Mouse (Mus musculus): ENCODE results near the gene Slc9a9.

The Slc9a9 gene

DNA sequence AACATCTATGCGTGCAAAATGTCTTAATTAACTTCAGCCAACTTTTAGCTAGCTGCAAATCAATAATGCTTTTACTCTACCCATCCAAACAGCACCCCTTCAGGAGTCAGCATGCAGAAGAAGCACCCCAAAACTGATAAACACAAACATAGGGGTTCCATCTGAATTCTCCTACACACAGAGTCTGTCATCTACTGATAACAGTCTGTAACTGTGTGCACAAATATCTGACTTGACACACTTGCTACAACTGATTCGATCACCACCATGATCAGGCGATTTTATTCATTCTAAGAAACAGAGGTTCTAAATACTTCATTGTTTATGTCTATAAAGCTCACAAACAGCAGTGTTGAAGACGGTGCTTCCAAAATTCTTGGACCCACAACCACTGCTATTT, 171.3 kb downstream of the Slc9a9 start:
- no peak for DNase-seq

- DNase-seq, result no peak
Observed at GRCm38 (mm10) chr9:94844176-94844575, 174.5 kb downstream of the Slc9a9 start.

DNA sequence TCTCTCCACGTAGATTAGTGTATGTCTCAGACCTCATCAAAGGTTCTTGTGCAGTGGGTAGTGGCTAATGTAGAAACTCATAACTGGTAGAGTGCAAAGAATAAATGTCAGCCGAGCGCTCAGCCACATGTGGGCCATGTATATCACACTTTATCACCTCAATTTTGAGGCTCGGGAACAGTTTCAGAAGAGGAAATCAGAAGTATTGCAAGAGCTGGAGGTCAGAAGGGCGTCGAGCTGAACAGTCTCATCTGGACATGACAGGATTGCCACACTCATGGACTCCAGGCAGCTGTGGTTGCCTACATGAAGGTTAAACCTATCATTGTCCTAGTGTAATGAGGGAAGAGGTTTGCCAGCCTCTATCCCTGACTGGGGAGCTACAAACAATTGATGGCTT, 177.9 kb downstream of the Slc9a9 start:
- DNase-seq, result no peak

GRCm38 (mm10) chr9:94851550-94851949, 181.8 kb downstream of the Slc9a9 start:
- DNase-seq, result no peak

DNA sequence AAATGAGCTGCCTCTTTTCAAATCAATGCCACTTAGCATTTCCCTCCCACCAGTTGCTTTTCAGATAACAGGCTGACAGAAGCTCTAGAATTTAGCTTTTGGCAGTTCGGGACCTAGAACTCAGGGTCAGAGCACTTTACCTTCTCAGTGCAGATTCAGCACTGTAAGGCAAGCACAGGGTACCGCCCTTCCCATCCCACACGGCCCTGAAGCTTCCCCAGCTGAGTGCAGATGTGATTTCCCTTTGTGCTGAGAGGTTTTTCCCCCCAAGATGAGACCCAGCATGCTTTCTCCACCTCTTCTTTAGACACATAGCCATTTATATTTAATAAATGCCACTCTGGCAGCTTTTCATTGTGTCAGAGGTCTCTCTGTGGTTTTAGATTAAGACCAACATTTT, 186.4 kb downstream of the Slc9a9 start:
- no peak for DNase-seq

DNA sequence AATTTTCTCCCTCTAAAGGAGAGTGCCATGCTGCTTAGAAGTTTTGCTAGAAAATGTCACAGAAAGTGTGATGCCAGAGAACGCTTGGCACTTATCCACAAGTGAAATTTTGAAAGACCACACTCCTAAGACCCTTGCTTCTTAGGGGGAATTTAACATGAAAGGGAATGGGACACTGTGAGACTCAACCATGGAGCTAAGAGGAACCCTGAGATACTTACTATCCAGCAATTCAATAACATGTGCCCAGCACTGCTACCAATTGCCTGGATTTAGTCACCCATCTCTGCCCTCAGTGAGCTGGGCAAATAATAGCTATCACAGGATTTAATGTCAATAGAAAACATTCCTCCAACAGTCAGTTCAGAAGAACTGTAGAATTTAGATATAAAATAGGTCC, 198.8 kb downstream of the Slc9a9 start:
- DNase-seq, result no peak

DNA sequence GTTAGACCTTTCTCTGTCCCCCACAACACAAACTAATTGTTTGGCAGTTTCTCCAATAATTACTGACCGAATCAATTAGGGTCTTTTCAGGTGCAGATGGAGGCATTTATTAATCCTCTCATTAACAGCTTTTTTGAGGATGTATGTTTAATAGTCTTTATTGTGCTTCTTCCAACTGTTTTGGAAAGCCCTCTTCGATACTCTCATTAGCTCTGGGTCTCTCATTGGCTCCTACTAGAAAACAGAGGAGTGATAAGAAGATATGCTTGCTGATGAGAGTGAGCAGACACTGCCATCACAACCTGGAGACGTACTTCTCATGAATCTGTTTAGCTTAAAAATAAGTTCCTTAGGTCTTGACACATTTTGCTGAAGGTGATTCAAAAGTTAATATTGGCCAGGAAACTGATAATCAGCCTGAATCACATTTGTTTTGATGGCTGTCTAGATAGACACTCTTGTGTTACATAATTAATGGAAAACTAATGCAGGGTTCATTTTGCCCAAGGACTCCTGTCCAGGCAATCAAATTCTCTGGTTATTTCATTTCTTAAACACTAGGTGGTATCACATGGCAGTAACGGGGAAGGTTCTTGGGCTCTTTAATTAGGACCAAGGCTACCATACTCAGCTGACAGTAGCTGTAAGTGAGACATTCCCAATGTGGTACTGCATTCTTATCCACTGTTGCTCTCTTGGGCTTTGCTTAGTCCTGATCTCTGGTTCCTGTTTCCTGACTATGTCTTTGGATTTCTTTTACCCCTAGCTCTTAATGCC, 199.5 kb downstream of the Slc9a9 start:
- no peak for DNase-seq

- DNase-seq, result no peak
Observed at GRCm38 (mm10) chr9:94882517-94882916, 212.8 kb downstream of the Slc9a9 start.

DNA sequence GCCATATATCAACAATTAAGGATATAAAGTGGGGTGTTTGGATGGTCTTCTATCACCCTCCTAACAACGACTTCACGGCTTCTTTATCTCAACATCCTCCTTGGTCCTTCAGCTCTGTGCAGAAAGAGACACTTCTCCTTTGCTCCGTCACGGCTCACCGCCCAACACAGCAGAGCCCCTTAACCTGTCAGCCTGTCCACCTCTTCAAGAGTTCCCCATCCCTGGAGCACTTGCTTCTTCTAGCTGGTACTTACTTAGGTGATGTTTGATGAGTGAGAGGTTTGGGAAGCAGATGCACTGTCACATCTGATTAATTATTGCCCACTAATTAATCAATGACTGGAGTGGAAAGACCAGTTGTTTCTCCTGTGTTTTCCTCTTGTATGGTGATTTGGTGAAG, 213.7 kb downstream of the Slc9a9 start:
- DNase-seq, result no peak

GRCm38 (mm10) chr9:94885151-94885550, 215.4 kb downstream of the Slc9a9 start:
- DNase-seq, result no peak

DNA sequence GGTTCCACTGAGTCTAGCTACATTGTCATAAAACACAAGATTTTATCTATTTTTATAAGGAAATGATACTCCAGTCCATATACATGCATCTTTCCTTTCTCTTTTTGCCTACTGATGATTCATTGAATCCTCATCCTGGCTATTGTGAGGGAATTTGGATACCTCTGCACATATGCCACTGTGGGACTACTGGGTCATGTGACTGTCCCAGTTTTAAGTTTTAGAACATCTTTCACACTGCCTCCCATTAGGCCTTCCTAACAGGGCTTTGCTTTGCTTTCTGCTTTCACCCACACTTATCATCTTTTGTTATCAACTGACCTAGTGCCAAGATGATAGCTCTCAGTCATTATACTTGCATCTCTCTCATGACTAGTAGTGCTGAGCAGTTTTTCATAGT, 219.9 kb downstream of the Slc9a9 start:
- DNase-seq, result no peak

DNA sequence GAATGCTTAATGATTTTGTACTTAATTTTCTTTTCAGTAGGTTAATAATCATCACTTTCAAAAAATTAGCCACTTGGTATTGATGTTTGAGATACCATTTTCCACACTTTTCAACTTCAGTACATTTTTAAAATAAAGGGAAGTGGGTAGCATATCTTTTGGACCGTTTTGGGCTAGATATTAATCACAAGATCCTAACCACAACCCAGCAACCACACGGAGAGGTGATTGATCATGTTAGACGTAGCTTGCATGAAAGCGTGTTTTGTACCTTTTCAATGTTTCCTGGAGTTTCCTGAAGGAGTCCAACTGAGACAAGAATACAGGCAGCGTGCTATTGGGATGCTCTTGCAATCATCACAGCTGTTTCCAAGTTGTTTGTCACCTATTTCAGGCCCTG, 226.2 kb downstream of the Slc9a9 start:
- DNase-seq, result no peak

DNA sequence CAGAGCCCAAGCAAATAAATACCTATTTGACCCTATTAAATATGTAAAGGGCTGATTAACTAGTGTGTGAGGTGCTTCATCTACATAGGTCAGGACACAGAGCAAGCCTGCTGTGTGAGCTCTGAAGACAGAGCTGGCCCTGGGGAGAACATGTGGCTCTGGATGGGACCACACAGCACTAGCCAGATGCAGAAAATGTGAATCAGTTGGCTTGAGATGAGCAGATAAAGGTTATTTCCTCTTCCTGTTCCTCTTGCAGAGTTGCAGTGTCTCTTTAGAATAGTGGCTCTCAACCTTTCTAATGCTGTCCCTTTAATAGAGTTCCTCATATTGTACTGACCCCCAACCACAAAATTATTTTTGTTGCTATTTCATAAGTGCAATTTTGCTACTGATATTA, 234.5 kb downstream of the Slc9a9 start:
- no peak for DNase-seq

DNA sequence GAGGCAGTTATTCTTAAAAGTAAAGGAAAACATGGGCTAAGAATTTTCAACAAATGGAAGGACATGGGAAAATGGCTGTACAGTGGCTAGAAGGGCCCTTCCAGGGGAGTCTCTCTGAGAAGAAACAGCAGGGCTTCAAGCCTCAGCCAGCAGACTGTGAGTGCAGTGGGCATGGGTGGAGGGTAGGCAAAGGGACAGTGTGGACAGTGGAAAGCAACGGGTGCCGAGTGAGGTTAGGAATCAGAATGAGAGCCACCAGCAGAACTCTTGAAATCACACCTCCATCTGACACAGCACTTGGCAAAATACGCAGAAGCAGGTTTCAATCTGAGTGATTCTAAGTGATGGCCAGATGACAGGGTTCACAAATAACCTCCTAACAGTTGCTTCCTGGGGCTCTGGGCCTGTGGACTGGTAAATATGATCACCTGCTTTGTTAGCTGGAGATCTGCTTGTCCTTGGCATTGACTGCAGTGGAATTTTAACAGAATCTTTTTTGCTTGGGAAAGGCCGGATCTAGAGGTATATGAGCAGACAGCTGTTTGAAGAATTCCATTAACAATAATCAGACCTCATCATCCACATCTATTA, 237.4 kb downstream of the Slc9a9 start:
- DNase-seq, result no peak

GRCm38 (mm10) chr9:94912071-94912470, 242.4 kb downstream of the Slc9a9 start:
- no peak for DNase-seq

- no peak for DNase-seq
Observed at GRCm38 (mm10) chr9:94922062-94922461, 252.4 kb downstream of the Slc9a9 start.

- DNase-seq, result no peak
Observed at GRCm38 (mm10) chr9:94925845-94926244, 256.1 kb downstream of the Slc9a9 start.

DNA sequence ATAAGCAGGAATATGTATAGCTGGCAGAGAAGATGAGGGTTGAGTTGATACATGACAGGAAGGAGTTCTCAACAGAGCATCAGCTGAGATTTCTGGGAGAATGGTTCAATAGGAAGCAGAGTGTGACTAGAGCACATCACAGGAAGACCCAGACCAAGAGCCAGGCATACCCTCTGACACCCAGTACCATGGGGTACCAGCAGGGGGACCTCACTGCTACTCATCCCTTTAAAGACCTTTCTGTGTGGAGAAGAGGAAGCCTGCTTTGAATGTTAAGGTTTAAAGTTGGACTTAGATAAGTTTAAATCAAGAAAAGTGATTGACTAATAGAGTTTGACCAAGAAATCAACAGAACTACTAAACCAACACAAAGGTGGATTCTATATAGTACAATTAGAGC, 257.4 kb downstream of the Slc9a9 start:
- DNase-seq, result no peak

DNA sequence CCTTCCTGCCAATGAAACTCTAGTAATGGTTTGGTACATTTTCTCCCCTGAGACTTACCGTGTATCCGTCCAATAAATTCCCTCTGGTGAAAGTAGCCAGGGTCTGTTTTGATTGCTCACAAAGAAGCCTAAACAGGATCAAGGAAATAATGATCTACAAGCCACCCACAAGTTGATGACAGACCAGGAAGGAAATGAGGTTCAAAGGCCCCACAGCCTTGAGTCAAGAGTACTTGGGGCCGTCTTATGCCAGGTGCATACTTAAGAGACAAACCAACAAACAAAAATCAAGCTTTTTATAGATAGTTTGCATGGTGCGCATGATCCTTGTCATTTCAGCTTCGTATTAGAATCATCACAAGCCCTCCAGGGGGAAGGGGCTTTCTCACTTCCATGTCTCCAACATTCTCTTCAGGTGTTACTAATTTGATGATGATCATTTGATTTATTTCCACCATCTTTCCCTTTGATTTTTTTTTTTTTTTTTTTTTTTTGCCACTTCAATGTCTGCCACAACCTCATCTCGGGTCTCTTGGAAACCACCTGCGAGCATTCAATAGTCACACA, 275.9 kb downstream of the Slc9a9 start:
- DNase-seq, result no peak

DNA sequence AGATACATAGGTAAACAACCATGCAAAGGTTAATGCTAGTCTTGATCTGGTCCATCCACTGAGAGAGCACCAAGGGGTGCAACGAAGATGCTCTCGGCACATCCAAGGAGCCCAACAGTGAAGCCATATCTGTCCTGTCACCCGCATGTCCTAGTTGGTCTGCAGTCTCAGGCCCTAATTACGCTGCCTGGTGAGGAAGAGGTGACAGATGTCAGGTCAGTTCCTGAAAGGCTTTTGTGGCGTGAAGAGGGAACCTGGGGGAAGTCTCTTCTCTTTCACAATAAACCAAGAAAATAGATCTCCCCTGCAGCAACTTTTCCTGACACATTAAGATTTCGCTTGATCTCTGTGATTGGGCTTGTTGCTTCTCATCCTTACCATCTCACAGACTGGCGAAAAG, 277.5 kb downstream of the Slc9a9 start:
- DNase-seq, result no peak

- DNase-seq, result no peak
Observed at GRCm38 (mm10) chr9:94950676-94951075, 281.0 kb downstream of the Slc9a9 start.

DNA sequence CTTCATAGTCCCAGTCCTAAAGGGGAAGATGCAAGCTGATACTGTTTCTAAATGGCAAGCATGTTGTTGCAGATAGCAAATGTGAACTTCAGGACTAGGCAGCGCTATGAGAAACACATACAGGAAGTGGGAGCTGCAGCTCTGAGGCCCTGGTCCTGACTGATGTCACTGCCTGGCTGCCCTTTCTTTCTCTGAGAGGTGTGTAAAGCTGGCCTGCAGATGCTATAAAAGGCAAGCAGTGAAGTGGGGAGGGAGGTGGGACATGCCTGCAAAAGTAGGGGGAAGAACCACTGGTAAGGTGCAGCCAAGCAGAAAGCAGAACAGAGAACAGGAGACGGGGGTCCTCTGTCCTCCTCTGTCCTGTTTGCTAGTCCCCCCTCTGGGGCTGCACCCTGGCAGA, 285.9 kb downstream of the Slc9a9 start:
- DNase-seq, result no peak

DNA sequence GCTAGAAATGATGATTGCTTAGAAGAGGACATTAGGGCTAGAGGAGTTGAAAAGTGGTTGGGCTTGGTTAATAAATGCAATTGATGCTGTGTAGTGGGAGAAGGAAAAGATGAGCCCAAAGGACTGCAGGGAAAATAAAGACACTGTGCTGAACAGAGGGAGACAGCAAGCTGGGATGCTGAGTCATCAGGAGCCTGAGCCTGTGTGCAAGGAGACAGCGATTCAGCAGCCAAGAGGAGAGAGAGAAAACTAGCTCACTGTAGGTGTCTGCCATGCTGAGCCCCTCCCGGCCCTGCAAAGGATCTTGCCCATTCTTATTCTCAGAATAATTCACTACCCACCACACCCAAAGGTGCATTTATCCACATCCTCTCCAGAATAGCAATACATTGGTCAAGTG, 288.7 kb downstream of the Slc9a9 start:
- peak; percentile 57 for DNase-seq

- DNase-seq, result no peak
Observed at GRCm38 (mm10) chr9:94968596-94969120, 298.9 kb downstream of the Slc9a9 start.

Data from right cerebral cortex, postnatal 25 days (tissue).